Mouse (Mus musculus) ES-E14 (cell line): ENCODE measurements around the gene Crabp2.

ENCODE experiments used
- CHD2 ChIP-seq: IDR thresholded peaks from 2 replicates; pipeline ENCODE4 v1.6.1; 2014; ENCODE audit warnings: mild to moderate bottlenecking, low read depth, low read length, inconsistent platforms
- HCFC1 ChIP-seq: IDR thresholded peaks from 2 replicates; pipeline ENCODE4 v1.6.1; 2012; ENCODE audit warnings: low read length, inconsistent platforms, borderline replicate concordance; ENCODE audit not compliant: insufficient read depth
- ZC3H11A ChIP-seq: IDR thresholded peaks from 2 replicates; pipeline ENCODE4 v1.6.1; 2012; ENCODE audit warnings: low read depth, mild to moderate bottlenecking, inconsistent platforms, low read length, borderline replicate concordance
- ZNF384 ChIP-seq: IDR thresholded peaks from 2 replicates; pipeline ENCODE4 v1.6.1; 2012; ENCODE audit warnings: low read depth, low read length, inconsistent platforms

GRCm38 (mm10) chr3:87958476-87958875, 10.0 kb downstream of the Crabp2 start:
- TF ChIP-seq ZNF384 (no peak), ZC3H11A (no peak), HCFC1 (no peak), CHD2 (no peak)
